ENCODE assay signal across 10 mouse cellular contexts in genomic region chr8:94997857-94998243, GRCm38 (mm10). TPM values are rescaled to one million over a fixed set of nuclear protein-coding genes. Genes with fewer than 3 reads are reported as not detected.
DNase-seq lines count a peak whose midpoint lies in the region; ATAC-seq and TF ChIP-seq lines count a peak whose summit lies in the region.
"Had no signal": no experiment of that assay in that cellular context is flagged by ENCODE, and none has a peak within 500 bp of the region (broad histone marks: within the 10 kb centered on the region; RNA-seq: fewer than 3 reads in every experiment).

No protein-coding gene starts in this region.

- WGBS in forebrain, embryonic 13.5 days, result 65% methylated on average over 6 of the region's 6 CpGs
- 35% methylated on average over 6 of the region's 6 CpGs for WGBS in hindbrain, embryonic 16.5 days
- WGBS in neural tube, embryonic 14.5 days, result 42% methylated on average over 6 of the region's 6 CpGs

- H3K4me3 ChIP-seq in left cerebral cortex, adult 2 months, result no peak overlapping the region
- H3K4me3 ChIP-seq in forebrain, embryonic 13.5 days, result peak overlapping the region; percentile 78
- peak overlapping the region; percentile 45 for H3K4me3 ChIP-seq in hindbrain, embryonic 16.5 days (ENCODE audit: low read length)
- H3K4me3 ChIP-seq in neural tube, embryonic 14.5 days (ENCODE audit: low read depth, low read length), result peak overlapping the region; percentile 39

- no peak for TF ChIP-seq CTCF in left cerebral cortex, adult 2 months (IDR thresholded peaks at IDR 0.05)

- peaks cover 70% of the 10 kb centered on the region for H3K4me1 ChIP-seq in forebrain, embryonic 13.5 days
- H3K4me1 ChIP-seq in hindbrain, embryonic 16.5 days (ENCODE audit: control insufficient read depth, insufficient read depth, low read depth, low read length), result peaks cover 79% of the 10 kb centered on the region
- H3K4me1 ChIP-seq in neural tube, embryonic 14.5 days (ENCODE audit: control insufficient read depth, insufficient read depth, low read length), result peaks cover 71% of the 10 kb centered on the region

- DNase-seq in left cerebral cortex, adult 2 months (ENCODE audit: extremely low spot score in 1 of 2, low spot score in 2 of 2), result no peak
- DNase-seq in left cerebral cortex, adult 8-10 months (ENCODE audit: low spot score in 2 of 2), result no peak
- DNase-seq in c-Kit-positive CD71-positive TER-119-positive erythroid progenitor cells, embryonic 14.5 days (ENCODE audit: low spot score), result no peak
- no peak for DNase-seq in embryo, embryonic 10.5 days (ENCODE audit: low spot score)
- DNase-seq: adrenal gland, adult 2 months had no signal

- peak overlapping the region; percentile 85 for H3K27ac ChIP-seq in left cerebral cortex, adult 2 months
- peak overlapping the region; percentile 98 for H3K27ac ChIP-seq in forebrain, embryonic 13.5 days
- peak overlapping the region; percentile 89 for H3K27ac ChIP-seq in hindbrain, embryonic 16.5 days (ENCODE audit: low read depth, low read length)
- H3K27ac ChIP-seq in neural tube, embryonic 14.5 days (ENCODE audit: low read depth, low read length), result peak overlapping the region; percentile 92

- peak overlapping the region; percentile 95 for H3K4me2 ChIP-seq in forebrain, embryonic 13.5 days
- peak overlapping the region; percentile 52 for H3K4me2 ChIP-seq in hindbrain, embryonic 16.5 days (ENCODE audit: low read length)
- H3K4me2 ChIP-seq in neural tube, embryonic 14.5 days (ENCODE audit: low read depth, low read length), result peak overlapping the region; percentile 81

- peak overlapping the region; percentile 98 for H3K9ac ChIP-seq in forebrain, embryonic 13.5 days
- H3K9ac ChIP-seq in hindbrain, embryonic 16.5 days (ENCODE audit: low read depth, low read length), result peak overlapping the region; percentile 64
- peak overlapping the region; percentile 82 for H3K9ac ChIP-seq in neural tube, embryonic 14.5 days (replicated peaks; ENCODE audit: low read depth, low read length)

- H3K36me3 ChIP-seq in forebrain, embryonic 13.5 days (ENCODE audit: poor library complexity, severe bottlenecking), result peaks cover 9% of the 10 kb centered on the region
- H3K36me3 ChIP-seq in hindbrain, embryonic 16.5 days (ENCODE audit: control insufficient read depth, insufficient read depth, low read length), result no peaks in the 10 kb centered on the region
- no peaks in the 10 kb centered on the region for H3K36me3 ChIP-seq in neural tube, embryonic 14.5 days (ENCODE audit: control insufficient read depth, insufficient read depth, low read length)

- no peak for ATAC-seq in forebrain, embryonic 13.5 days
- no peak for ATAC-seq in hindbrain, embryonic 16.5 days
- ATAC-seq in neural tube, embryonic 14.5 days (ENCODE audit: low read depth), result no peak
- ATAC-seq in cerebellum, adult (ENCODE audit: insufficient number of reproducible peaks, low FRiP score, low TSS enrichment), result no peak

- no peaks in the 10 kb centered on the region for H3K27me3 ChIP-seq in forebrain, embryonic 13.5 days
- no peaks in the 10 kb centered on the region for H3K27me3 ChIP-seq in hindbrain, embryonic 16.5 days (replicated peaks; ENCODE audit: control insufficient read depth, insufficient read depth, low read length)
- no peaks in the 10 kb centered on the region for H3K27me3 ChIP-seq in neural tube, embryonic 14.5 days (ENCODE audit: control insufficient read depth, insufficient read depth, low read length)

- intact Hi-C loops in left cerebral cortex, adult 2 months (cut with DNase I), result loop anchor here (2.0 kb wide), 1 partner anchor 13 kb away; no protein-coding TSS in a partner anchor

- H3K9me3 ChIP-seq in forebrain, embryonic 13.5 days (replicated peaks), result no peaks in the 10 kb centered on the region
- no peaks in the 10 kb centered on the region for H3K9me3 ChIP-seq in hindbrain, embryonic 16.5 days (ENCODE audit: control insufficient read depth, low read length)
- no peaks in the 10 kb centered on the region for H3K9me3 ChIP-seq in neural tube, embryonic 14.5 days (ENCODE audit: control insufficient read depth, low read length)

RNA-seq across cellular contexts. Expression of gene Adgrg3, which starts 19.6 kb away (rescaled TPM):
- total RNA-seq in left cerebral cortex, adult 2 months (2021), result under 1 TPM; 0.23 to 0.32 TPM
- total RNA-seq in left cerebral cortex, adult 8-10 months (2022), result under 1 TPM in 2 of 4 experiments, not detected in 2; 0.27 to 0.30 TPM
- polyA plus RNA-seq in forebrain, embryonic 13.5 days (2015; fragmentation: Nextera tagmentation; extraction: Ambion mirVana), result 0.79 and 1.0 TPM in 2 replicates
- 1.2 and 1.3 TPM in 2 replicates for polyA plus RNA-seq in hindbrain, embryonic 16.5 days (2015; fragmentation: Nextera tagmentation; extraction: Ambion mirVana)
- 1.1 and 2.0 TPM in 2 replicates for polyA plus RNA-seq in neural tube, embryonic 14.5 days (2014; fragmentation: Nextera tagmentation; extraction: Ambion mirVana)

RNA-seq across cellular contexts. Expression of gene Adgrg1, which starts 23.3 kb away (rescaled TPM):
- 10 to 100 TPM; 77.6 to 86.8 TPM for total RNA-seq in left cerebral cortex, adult 2 months (2021)
- 10 to 100 TPM; 72.9 to 94.8 (median 80.5) TPM for total RNA-seq in left cerebral cortex, adult 8-10 months (2022)
- 156 and 178 TPM in 2 replicates for polyA plus RNA-seq in forebrain, embryonic 13.5 days (2015; fragmentation: Nextera tagmentation; extraction: Ambion mirVana)
- 112 and 135 TPM in 2 replicates for polyA plus RNA-seq in hindbrain, embryonic 16.5 days (2015; fragmentation: Nextera tagmentation; extraction: Ambion mirVana)
- polyA plus RNA-seq in neural tube, embryonic 14.5 days (2014; fragmentation: Nextera tagmentation; extraction: Ambion mirVana), result 93.5 and 116 TPM in 2 replicates

RNA-seq across cellular contexts. Expression of gene Drc7, which starts 57.1 kb away (rescaled TPM):
- 1 to 10 TPM in 1 of 2 experiments, under 1 TPM in 1; 0.75 to 1.1 TPM for total RNA-seq in left cerebral cortex, adult 2 months (2021)
- total RNA-seq in left cerebral cortex, adult 8-10 months (2022), result 1 to 10 TPM; 1.2 to 2.6 (median 1.9) TPM
- polyA plus RNA-seq in forebrain, embryonic 13.5 days (2015; fragmentation: Nextera tagmentation; extraction: Ambion mirVana), result 0.49 and 1.0 TPM in 2 replicates
- polyA plus RNA-seq in hindbrain, embryonic 16.5 days (2015; fragmentation: Nextera tagmentation; extraction: Ambion mirVana), result 3.1 and 3.2 TPM in 2 replicates
- polyA plus RNA-seq in neural tube, embryonic 14.5 days (2014; fragmentation: Nextera tagmentation; extraction: Ambion mirVana), result 0.61 and 0.88 TPM in 2 replicates
- total RNA-seq: adrenal gland, adult 2 months had no signal
- polyA plus RNA-seq: adrenal gland, adult 2 months; intestine, embryonic 14.5 days had no signal
